ENCODE assay signal across 8 mouse cellular contexts in genomic region chr11:12034371-12034770, GRCm38 (mm10). TPM values are rescaled to one million over a fixed set of nuclear protein-coding genes. Genes with fewer than 3 reads are reported as not detected.
DNase-seq lines count a peak whose midpoint lies in the region; ATAC-seq and TF ChIP-seq lines count a peak whose summit lies in the region.

No protein-coding gene starts in this region.

- DNase-seq in adrenal gland, adult 2 months = peak; percentile 5
- no peak for DNase-seq in adrenal gland, postnatal 4 days (ENCODE audit: low spot score in 2 of 2)
- DNase-seq in lung, postnatal 0 days (ENCODE audit: low spot score) = no peak
- no peak for DNase-seq in lung, adult 18-20 months
- no peak for DNase-seq in thymus, adult 18-20 months

- H3K4me3 ChIP-seq in lung, postnatal 0 days (ENCODE audit: low read depth, low read length) = peak overlapping the region; percentile 67
- peak overlapping the region; percentile 62 for H3K4me3 ChIP-seq in limb, embryonic 15.5 days
- H3K4me3 ChIP-seq in stomach, embryonic 16.5 days (replicated peaks; ENCODE audit: low read length) = peak overlapping the region; percentile 60

- peak overlapping the region; percentile 64 for H3K4me2 ChIP-seq in lung, postnatal 0 days (replicated peaks; ENCODE audit: low read depth, low read length)
- H3K4me2 ChIP-seq in limb, embryonic 15.5 days = peak overlapping the region; percentile 47
- H3K4me2 ChIP-seq in stomach, embryonic 16.5 days (ENCODE audit: low read depth, low read length) = peak overlapping the region; percentile 54

- H3K36me3 ChIP-seq in lung, postnatal 0 days (ENCODE audit: insufficient read depth, low read length) = no peaks in the 10 kb centered on the region
- H3K36me3 ChIP-seq in limb, embryonic 15.5 days = 0 out of 2 replicates have a peak, but pooled peaks cover 6% of the 10 kb centered on the region
- no peaks in the 10 kb centered on the region for H3K36me3 ChIP-seq in stomach, embryonic 16.5 days (ENCODE audit: control insufficient read depth, insufficient read depth, low read length)

- 31% methylated on average over 5 of the region's 5 CpGs for WGBS in lung, postnatal 0 days
- WGBS in limb, embryonic 15.5 days = 38% methylated on average over 5 of the region's 5 CpGs
- 31% methylated on average over 5 of the region's 5 CpGs for WGBS in stomach, embryonic 16.5 days

- TF ChIP-seq EP300 in lung, postnatal 0 days (IDR thresholded peaks at IDR 0.05) = no peak

- H3K4me1 ChIP-seq in lung, postnatal 0 days (ENCODE audit: insufficient read depth, low read depth, low read length) = no peaks in the 10 kb centered on the region
- peaks cover 16% of the 10 kb centered on the region for H3K4me1 ChIP-seq in limb, embryonic 15.5 days
- no peaks in the 10 kb centered on the region for H3K4me1 ChIP-seq in stomach, embryonic 16.5 days (ENCODE audit: control insufficient read depth, insufficient read depth, low read length)

- no peaks in the 10 kb centered on the region for H3K9me3 ChIP-seq in lung, postnatal 0 days (ENCODE audit: low read length)
- no peaks in the 10 kb centered on the region for H3K9me3 ChIP-seq in limb, embryonic 15.5 days
- no peaks in the 10 kb centered on the region for H3K9me3 ChIP-seq in stomach, embryonic 16.5 days (replicated peaks; ENCODE audit: control insufficient read depth, low read length)

- H3K27me3 ChIP-seq in lung, postnatal 0 days (replicated peaks; ENCODE audit: insufficient read depth, low read length) = peaks cover 21% of the 10 kb centered on the region
- H3K27me3 ChIP-seq in limb, embryonic 15.5 days = peaks cover 72% of the 10 kb centered on the region
- H3K27me3 ChIP-seq in stomach, embryonic 16.5 days (ENCODE audit: control insufficient read depth, insufficient read depth, low read length) = peaks cover 54% of the 10 kb centered on the region

- no peak overlapping the region for H3K9ac ChIP-seq in lung, postnatal 0 days (replicated peaks; ENCODE audit: low read depth)
- no peak overlapping the region for H3K9ac ChIP-seq in limb, embryonic 15.5 days
- peak overlapping the region; percentile 92 for H3K9ac ChIP-seq in stomach, embryonic 16.5 days (ENCODE audit: low read length)

- no peak for TF ChIP-seq CTCF in lung, postnatal 0 days (IDR thresholded peaks at IDR 0.05)

- ATAC-seq in lung, postnatal 0 days = no peak
- ATAC-seq in limb, embryonic 15.5 days (ENCODE audit: insufficient number of reproducible peaks, low FRiP score, low TSS enrichment, low read depth) = no peak
- no peak for ATAC-seq in stomach, embryonic 16.5 days (ENCODE audit: insufficient read depth, low FRiP score)
- no peak for ATAC-seq in CD4-positive, CD25-positive, alpha-beta regulatory T cell, adult 4 months

- no peak overlapping the region for H3K27ac ChIP-seq in lung, postnatal 0 days (ENCODE audit: low read length)
- peak overlapping the region; percentile 94; the same call in 1 of the 2 replicates for H3K27ac ChIP-seq in limb, embryonic 15.5 days
- H3K27ac ChIP-seq in stomach, embryonic 16.5 days (ENCODE audit: low read length) = peak overlapping the region; percentile 64

RNA-seq across cellular contexts. Expression of gene Grb10, which starts 4.1 kb away (rescaled TPM):
- 10 to 100 TPM; 81.2 to 87.0 TPM for total RNA-seq in adrenal gland, adult 2 months (2021)
- polyA plus RNA-seq in adrenal gland, adult 2 months (2012; rRNA removed) = 32.5 and 44.2 TPM in 2 replicates
- total RNA-seq in adrenal gland, postnatal 4 days (2021) = 100 to 1,000 TPM; 300 to 301 TPM
- 86.9 and 92.2 TPM in 2 replicates for polyA plus RNA-seq in lung, postnatal 0 days (2015; fragmentation: Nextera tagmentation; extraction: Ambion mirVana)
- 434 and 451 TPM in 2 replicates for polyA plus RNA-seq in limb, embryonic 15.5 days (2015; fragmentation: Nextera tagmentation; extraction: Ambion mirVana)
- 361 and 397 TPM in 2 replicates for polyA plus RNA-seq in stomach, embryonic 16.5 days (2015; fragmentation: Nextera tagmentation; extraction: Ambion mirVana)
- under 1 TPM in 1 of 2 experiments, not detected in 1; 0.20 TPM for polyA plus RNA-seq in CD4-positive, CD25-positive, alpha-beta regulatory T cell, adult 4 months (2017; shearing (Covaris generic))

Comparison
In these comparisons a context has a peak if more than half of its experiments do, and no peak if none do; other contexts are left out.
1. RNA of gene Grb10, which starts 4.1 kb away (polyA plus RNA-seq): 434 to 451 TPM in limb, embryonic 15.5 days, 361 to 397 TPM in stomach, embryonic 16.5 days, 86.9 to 92.2 TPM in lung, postnatal 0 days and 32.5 to 44.2 TPM in adrenal gland, adult 2 months; 0.20 TPM in CD4-positive, CD25-positive, alpha-beta regulatory T cell, adult 4 months; every median in the first group is over 10 times any median in the second.
2. Peak in every context shown above with its lines, with median percentiles within 50 percentile points of each other: H3K4me2 ChIP-seq and H3K4me3 ChIP-seq.